Mouse (Mus musculus): ENCODE data around the gene Adcy6. TPM values are rescaled to one million over a fixed set of nuclear protein-coding genes. Genes with fewer than 3 reads are reported as not detected.
"Not testable (repeated sequence)": the region's sequence is repeated elsewhere in the genome, so short reads cannot be mapped to it uniquely, and the experiment has no call there.

Gene Adcy6
- polyA plus RNA-seq, 1 experiment from 2014 or later, result 11.6 TPM

GRCm38 (mm10) chr15:98600036-98600709 lies 9.7 kb downstream of the Adcy6 start:
- peaks cover 47% of the 10 kb centered on the region for H3K36me3 ChIP-seq (ENCODE audit: control insufficient read depth, insufficient read depth, low read length)
- H3K4me2 ChIP-seq (ENCODE audit: low read depth, low read length), result no peak overlapping the region
- H3K27me3 ChIP-seq (ENCODE audit: control insufficient read depth, insufficient read depth, low read length), result no peaks in the 10 kb centered on the region
- peaks cover 5% of the 10 kb centered on the region for H3K4me1 ChIP-seq (ENCODE audit: control insufficient read depth, insufficient read depth, low read length)
- no peak overlapping the region for H3K27ac ChIP-seq (ENCODE audit: low read depth, low read length)
- no peak overlapping the region for H3K9ac ChIP-seq (replicated peaks; ENCODE audit: low read depth, low read length)
- no peaks in the 10 kb centered on the region for H3K9me3 ChIP-seq (ENCODE audit: control insufficient read depth, low read length)
- ATAC-seq (ENCODE audit: low read depth), result no peak
- WGBS, result 81% methylated on average over 12 of the region's 12 CpGs
- no peak overlapping the region for H3K4me3 ChIP-seq (ENCODE audit: low read depth, low read length)

- no peak overlapping the region for H3K4me3 ChIP-seq (ENCODE audit: low read depth, low read length)
- H3K4me2 ChIP-seq (ENCODE audit: low read depth, low read length), result no peak overlapping the region
- H3K9ac ChIP-seq (replicated peaks; ENCODE audit: low read depth, low read length), result no peak overlapping the region
- H3K9me3 ChIP-seq (ENCODE audit: control insufficient read depth, low read length), result no peaks in the 10 kb centered on the region
- H3K27me3 ChIP-seq (ENCODE audit: control insufficient read depth, insufficient read depth, low read length), result no peaks in the 10 kb centered on the region
- WGBS, result 95% methylated on average over 14 of the region's 14 CpGs
- no peaks in the 10 kb centered on the region for H3K4me1 ChIP-seq (ENCODE audit: control insufficient read depth, insufficient read depth, low read length)
- no peak overlapping the region for H3K27ac ChIP-seq (ENCODE audit: low read depth, low read length)
- no peak for ATAC-seq (ENCODE audit: low read depth)
- H3K36me3 ChIP-seq (ENCODE audit: control insufficient read depth, insufficient read depth, low read length), result peaks cover 60% of the 10 kb centered on the region
These were observed 13.3 kb downstream of the Adcy6 start for GRCm38 (mm10) chr15:98596609-98597008.

- no peak overlapping the region for H3K27ac ChIP-seq (ENCODE audit: low read depth, low read length)
- no peak overlapping the region for H3K4me3 ChIP-seq (ENCODE audit: low read depth, low read length)
- ATAC-seq (ENCODE audit: low read depth), result no peak
- H3K9ac ChIP-seq (replicated peaks; ENCODE audit: low read depth, low read length), result no peak overlapping the region
- no peaks in the 10 kb centered on the region for H3K27me3 ChIP-seq (ENCODE audit: control insufficient read depth, insufficient read depth, low read length)
- WGBS, result 93% methylated on average over 5 of the region's 5 CpGs
- peaks cover 65% of the 10 kb centered on the region for H3K36me3 ChIP-seq (ENCODE audit: control insufficient read depth, insufficient read depth, low read length)
- H3K4me1 ChIP-seq (ENCODE audit: control insufficient read depth, insufficient read depth, low read length), result no peaks in the 10 kb centered on the region
- no peaks in the 10 kb centered on the region for H3K9me3 ChIP-seq (ENCODE audit: control insufficient read depth, low read length)
- no peak overlapping the region for H3K4me2 ChIP-seq (ENCODE audit: low read depth, low read length)
These were observed 14.8 kb downstream of the Adcy6 start for GRCm38 (mm10) chr15:98595049-98595448.

- peaks cover 65% of the 10 kb centered on the region for H3K36me3 ChIP-seq (ENCODE audit: control insufficient read depth, insufficient read depth, low read length)
- no peaks in the 10 kb centered on the region for H3K27me3 ChIP-seq (ENCODE audit: control insufficient read depth, insufficient read depth, low read length)
- no peaks in the 10 kb centered on the region for H3K9me3 ChIP-seq (ENCODE audit: control insufficient read depth, low read length)
- H3K9ac ChIP-seq (replicated peaks; ENCODE audit: low read depth, low read length), result no peak overlapping the region
- ATAC-seq (ENCODE audit: low read depth), result no peak
- H3K4me1 ChIP-seq (ENCODE audit: control insufficient read depth, insufficient read depth, low read length), result no peaks in the 10 kb centered on the region
- WGBS, result 85% methylated on average over 19 of the region's 19 CpGs
- no peak overlapping the region for H3K27ac ChIP-seq (ENCODE audit: low read depth, low read length)
- H3K4me3 ChIP-seq (ENCODE audit: low read depth, low read length), result no peak overlapping the region
- H3K4me2 ChIP-seq (ENCODE audit: low read depth, low read length), result no peak overlapping the region
These were observed 15.7 kb downstream of the Adcy6 start for GRCm38 (mm10) chr15:98594193-98594592.

- Histone ChIP-seq H3K27ac (ENCODE audit: low read depth, low read length) (no peak overlapping the region), H3K4me3 (ENCODE audit: low read depth, low read length) (no peak overlapping the region), H3K36me3 (ENCODE audit: control insufficient read depth, insufficient read depth, low read length) (peaks cover 47% of the 10 kb centered on the region), H3K9me3 (ENCODE audit: control insufficient read depth, low read length) (no peaks in the 10 kb centered on the region), H3K27me3 (ENCODE audit: control insufficient read depth, insufficient read depth, low read length) (no peaks in the 10 kb centered on the region), H3K9ac (replicated peaks; ENCODE audit: low read depth, low read length) (no peak overlapping the region), H3K4me2 (ENCODE audit: low read depth, low read length) (no peak overlapping the region), H3K4me1 (ENCODE audit: control insufficient read depth, insufficient read depth, low read length) (no peaks in the 10 kb centered on the region)
- ATAC-seq (ENCODE audit: low read depth), result no peak
- WGBS, result 75% methylated on average over 4 of the region's 4 CpGs
These were observed 18.5 kb downstream of the Adcy6 start for GRCm38 (mm10) chr15:98591396-98591795.

GRCm38 (mm10) chr15:98589640-98590336 lies 20.1 kb downstream of the Adcy6 start:
- H3K36me3 ChIP-seq (ENCODE audit: control insufficient read depth, insufficient read depth, low read length), result peaks cover 32% of the 10 kb centered on the region
- ATAC-seq (ENCODE audit: low read depth), result no peak

GRCm38 (mm10) chr15:98587751-98588150 lies 22.1 kb downstream of the Adcy6 start:
- no peak overlapping the region for H3K4me3 ChIP-seq (ENCODE audit: low read depth, low read length)
- 92% methylated on average over 11 of the region's 11 CpGs for WGBS
- H3K36me3 ChIP-seq (ENCODE audit: control insufficient read depth, insufficient read depth, low read length), result peaks cover 16% of the 10 kb centered on the region
- no peaks in the 10 kb centered on the region for H3K9me3 ChIP-seq (ENCODE audit: control insufficient read depth, low read length)
- no peak overlapping the region for H3K9ac ChIP-seq (replicated peaks; ENCODE audit: low read depth, low read length)
- no peak for ATAC-seq (ENCODE audit: low read depth)
- no peak overlapping the region for H3K4me2 ChIP-seq (ENCODE audit: low read depth, low read length)
- no peaks in the 10 kb centered on the region for H3K27me3 ChIP-seq (ENCODE audit: control insufficient read depth, insufficient read depth, low read length)
- H3K4me1 ChIP-seq (ENCODE audit: control insufficient read depth, insufficient read depth, low read length), result no peaks in the 10 kb centered on the region
- no peak overlapping the region for H3K27ac ChIP-seq (ENCODE audit: low read depth, low read length)

More at GRCm38 (mm10) chr15:98589640-98590336, 20.1 kb downstream of the Adcy6 start:
- WGBS, result 72% methylated on average over 7 of the region's 7 CpGs
- Histone ChIP-seq H3K9me3 (ENCODE audit: control insufficient read depth, low read length) (no peaks in the 10 kb centered on the region), H3K27me3 (ENCODE audit: control insufficient read depth, insufficient read depth, low read length) (no peaks in the 10 kb centered on the region), H3K4me2 (ENCODE audit: low read depth, low read length) (no peak overlapping the region), H3K27ac (ENCODE audit: low read depth, low read length) (no peak overlapping the region), H3K4me1 (ENCODE audit: control insufficient read depth, insufficient read depth, low read length) (no peaks in the 10 kb centered on the region), H3K4me3 (ENCODE audit: low read depth, low read length) (no peak overlapping the region), H3K9ac (replicated peaks; ENCODE audit: low read depth, low read length) (no peak overlapping the region)

GRCm38 (mm10) chr15:98586141-98586540 lies 23.7 kb downstream of the Adcy6 start:
- WGBS, result 84% methylated on average over 9 of the region's 9 CpGs
- not testable (repeated sequence) for H3K27me3 ChIP-seq (ENCODE audit: control insufficient read depth, insufficient read depth, low read length); H3K9ac ChIP-seq (replicated peaks; ENCODE audit: low read depth, low read length); H3K4me3 ChIP-seq (ENCODE audit: low read depth, low read length); H3K4me1 ChIP-seq (ENCODE audit: control insufficient read depth, insufficient read depth, low read length); H3K4me2 ChIP-seq (ENCODE audit: low read depth, low read length); ATAC-seq (ENCODE audit: low read depth); H3K9me3 ChIP-seq (ENCODE audit: control insufficient read depth, low read length); H3K36me3 ChIP-seq (ENCODE audit: control insufficient read depth, insufficient read depth, low read length); H3K27ac ChIP-seq (ENCODE audit: low read depth, low read length)

- Histone ChIP-seq H3K9me3 (ENCODE audit: control insufficient read depth, low read length) (no peaks in the 10 kb centered on the region), H3K4me1 (ENCODE audit: control insufficient read depth, insufficient read depth, low read length) (no peaks in the 10 kb centered on the region), H3K4me2 (ENCODE audit: low read depth, low read length) (no peak overlapping the region), H3K27ac (ENCODE audit: low read depth, low read length) (no peak overlapping the region), H3K9ac (replicated peaks; ENCODE audit: low read depth, low read length) (no peak overlapping the region), H3K36me3 (ENCODE audit: control insufficient read depth, insufficient read depth, low read length) (no peaks in the 10 kb centered on the region), H3K4me3 (ENCODE audit: low read depth, low read length) (no peak overlapping the region), H3K27me3 (ENCODE audit: control insufficient read depth, insufficient read depth, low read length) (no peaks in the 10 kb centered on the region)
- 40% methylated on average over 7 of the region's 7 CpGs for WGBS
- no peak for ATAC-seq (ENCODE audit: low read depth)
These were observed 24.5 kb downstream of the Adcy6 start for GRCm38 (mm10) chr15:98585421-98585820.

Data from neural tube, embryonic 14.5 days (tissue).